Mouse (Mus musculus): ENCODE measurements around the gene Zfp36l2. TPM values are rescaled to one million over a fixed set of nuclear protein-coding genes. Genes with fewer than 3 reads are reported as not detected.

Zfp36l2 gene
- polyA plus RNA-seq, 1 experiment from 2014 or later = 9.6 TPM

GRCm38 (mm10) chr17:84148499-84149484, 39.0 kb downstream of the Zfp36l2 start:
- H3K9ac ChIP-seq (ENCODE audit: low read depth, low read length) = peak overlapping the region; percentile 49; the same call in 1 of the 2 replicates
- no peaks in the 10 kb centered on the region for H3K36me3 ChIP-seq (ENCODE audit: control insufficient read depth, insufficient read depth, low read length)
- H3K4me2 ChIP-seq = peak overlapping the region; percentile 25
- WGBS (ENCODE audit: insufficient replicate concordance) = 23% methylated on average over 11 of the region's 11 CpGs
- H3K27ac ChIP-seq (ENCODE audit: low read depth, low read length) = peak overlapping the region; percentile 81
- H3K9me3 ChIP-seq (replicated peaks; ENCODE audit: control insufficient read depth, low read length) = no peaks in the 10 kb centered on the region
- ATAC-seq (replicated peaks; ENCODE audit: insufficient number of reproducible peaks, low FRiP score, low TSS enrichment) = peak; percentile 65
- H3K4me1 ChIP-seq (ENCODE audit: control insufficient read depth, insufficient read depth, low read length) = peaks cover 62% of the 10 kb centered on the region
- H3K4me3 ChIP-seq (ENCODE audit: low read depth, low read length) = no peak overlapping the region
- H3K27me3 ChIP-seq (ENCODE audit: control insufficient read depth, insufficient read depth, low read length) = no peaks in the 10 kb centered on the region

DNA sequence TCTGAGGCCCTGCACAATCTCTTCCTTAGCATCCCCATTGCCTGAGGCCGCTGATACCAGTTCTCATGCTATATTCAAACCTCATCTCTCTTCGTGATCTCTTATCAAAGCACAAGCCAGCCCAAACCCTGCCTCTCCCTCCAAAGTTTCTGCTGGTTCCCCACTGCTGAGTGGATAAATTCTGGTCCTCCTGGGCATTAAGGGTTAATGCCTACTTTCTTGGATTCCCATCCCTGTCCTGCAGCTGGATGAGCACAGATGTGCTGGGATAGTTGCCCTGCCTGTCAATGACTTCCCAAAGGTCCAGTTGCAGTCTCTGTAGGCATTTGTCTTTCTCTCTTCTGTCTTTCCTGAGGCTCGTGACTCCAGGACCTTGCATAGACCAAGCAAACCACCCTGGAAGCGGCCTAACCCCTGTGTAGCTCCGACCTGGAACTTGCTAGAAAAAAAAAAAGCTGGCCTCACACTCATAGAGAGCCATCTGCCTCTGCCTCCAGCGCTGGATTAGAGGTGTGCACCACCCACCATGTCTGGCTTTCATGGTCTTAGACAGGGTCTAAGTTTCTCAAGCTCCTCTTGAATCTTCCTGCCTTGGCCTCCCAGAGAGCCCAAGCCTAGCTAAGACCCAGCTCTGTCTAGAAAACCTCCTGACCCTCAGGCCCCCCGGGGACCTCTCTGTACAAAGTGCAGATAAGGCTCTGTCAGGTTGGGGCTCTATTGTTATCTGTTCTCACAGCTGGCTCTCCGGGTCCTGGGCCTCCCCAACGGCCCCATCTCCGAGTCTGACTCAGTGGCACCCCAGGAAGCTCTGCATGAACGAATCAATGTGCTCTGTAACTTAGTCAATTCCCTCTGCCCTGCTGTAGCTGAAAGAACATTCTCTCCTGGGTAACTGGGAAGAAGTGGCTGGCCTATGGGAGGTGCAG, 40.3 kb downstream of the Zfp36l2 start:
- H3K9ac ChIP-seq (ENCODE audit: low read depth, low read length) = peak overlapping the region; percentile 54; the same call in 1 of the 2 replicates
- ATAC-seq (replicated peaks; ENCODE audit: insufficient number of reproducible peaks, low FRiP score, low TSS enrichment) = peak; percentile 83
- H3K4me2 ChIP-seq = peak overlapping the region; percentile 36
- peaks cover 61% of the 10 kb centered on the region for H3K4me1 ChIP-seq (ENCODE audit: control insufficient read depth, insufficient read depth, low read length)
- H3K27ac ChIP-seq (ENCODE audit: low read depth, low read length) = peak overlapping the region; percentile 81
- WGBS (ENCODE audit: insufficient replicate concordance) = 45% methylated on average over 11 of the region's 11 CpGs
- no peaks in the 10 kb centered on the region for H3K27me3 ChIP-seq (ENCODE audit: control insufficient read depth, insufficient read depth, low read length)
- H3K36me3 ChIP-seq (ENCODE audit: control insufficient read depth, insufficient read depth, low read length) = no peaks in the 10 kb centered on the region
- no peaks in the 10 kb centered on the region for H3K9me3 ChIP-seq (replicated peaks; ENCODE audit: control insufficient read depth, low read length)
- no peak overlapping the region for H3K4me3 ChIP-seq (ENCODE audit: low read depth, low read length)

DNA sequence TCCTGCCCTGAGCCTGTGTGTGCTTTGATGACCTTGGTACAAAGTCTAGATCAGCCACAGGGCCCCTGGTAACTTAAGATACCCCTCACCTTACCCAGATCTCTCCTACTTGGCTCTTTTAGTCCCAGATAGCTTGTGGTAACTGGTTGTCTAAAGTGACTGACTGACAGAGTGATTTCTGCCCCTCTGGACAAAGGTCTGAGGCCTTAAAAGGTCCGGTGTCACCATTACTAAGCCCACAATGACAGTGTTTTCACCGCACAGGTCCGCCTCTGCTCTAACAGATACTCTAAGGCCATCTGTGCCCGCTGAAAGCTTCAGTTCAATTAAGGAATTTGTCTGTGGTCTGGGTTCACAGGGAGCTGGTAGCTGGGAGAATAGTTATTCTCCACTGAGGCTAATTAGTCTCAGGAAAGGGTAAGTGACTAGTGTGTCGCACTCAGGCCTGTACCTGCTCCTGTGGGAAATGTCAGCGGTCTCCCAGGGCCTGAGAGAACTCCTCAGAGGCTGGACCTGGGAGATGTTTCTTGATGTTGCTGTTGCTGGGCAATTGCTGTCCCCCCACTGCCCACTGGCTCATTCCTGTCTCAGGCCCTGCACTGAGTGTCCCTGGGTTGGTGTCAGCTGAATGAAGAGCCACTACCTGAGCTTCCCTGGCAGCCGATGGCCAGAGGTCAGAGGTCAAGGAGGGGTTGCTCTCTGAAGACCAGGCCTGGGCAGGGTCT, 41.1 kb downstream of the Zfp36l2 start:
- Histone ChIP-seq H3K9me3 (replicated peaks; ENCODE audit: control insufficient read depth, low read length) (no peaks in the 10 kb centered on the region), H3K4me2 (peak overlapping the region; percentile 5; the same call in 1 of the 2 replicates), H3K27me3 (ENCODE audit: control insufficient read depth, insufficient read depth, low read length) (no peaks in the 10 kb centered on the region), H3K9ac (ENCODE audit: low read depth, low read length) (peak overlapping the region; percentile 54), H3K4me3 (ENCODE audit: low read depth, low read length) (no peak overlapping the region), H3K4me1 (ENCODE audit: control insufficient read depth, insufficient read depth, low read length) (peaks cover 56% of the 10 kb centered on the region), H3K27ac (ENCODE audit: low read depth, low read length) (peak overlapping the region; percentile 81), H3K36me3 (ENCODE audit: control insufficient read depth, insufficient read depth, low read length) (no peaks in the 10 kb centered on the region)
- 55% methylated on average over 7 of the region's 7 CpGs for WGBS (ENCODE audit: insufficient replicate concordance)
- no peak for ATAC-seq (replicated peaks; ENCODE audit: insufficient number of reproducible peaks, low FRiP score, low TSS enrichment)

- Histone ChIP-seq H3K4me2 (no peak overlapping the region), H3K9ac (ENCODE audit: low read depth, low read length) (peak overlapping the region; percentile 54), H3K4me3 (ENCODE audit: low read depth, low read length) (no peak overlapping the region), H3K9me3 (replicated peaks; ENCODE audit: control insufficient read depth, low read length) (no peaks in the 10 kb centered on the region), H3K27ac (ENCODE audit: low read depth, low read length) (peak overlapping the region; percentile 81), H3K4me1 (ENCODE audit: control insufficient read depth, insufficient read depth, low read length) (peaks cover 61% of the 10 kb centered on the region), H3K36me3 (ENCODE audit: control insufficient read depth, insufficient read depth, low read length) (no peaks in the 10 kb centered on the region), H3K27me3 (ENCODE audit: control insufficient read depth, insufficient read depth, low read length) (no peaks in the 10 kb centered on the region)
- ATAC-seq (replicated peaks; ENCODE audit: insufficient number of reproducible peaks, low FRiP score, low TSS enrichment) = no peak
- WGBS (ENCODE audit: insufficient replicate concordance) = 13% methylated on average over 10 of the region's 10 CpGs
Measured at GRCm38 (mm10) chr17:84145826-84146287, 41.9 kb downstream of the Zfp36l2 start.

- Histone ChIP-seq H3K9ac (ENCODE audit: low read depth, low read length) (no peak overlapping the region), H3K9me3 (replicated peaks; ENCODE audit: control insufficient read depth, low read length) (no peaks in the 10 kb centered on the region), H3K27ac (ENCODE audit: low read depth, low read length) (peak overlapping the region; percentile 81), H3K4me3 (ENCODE audit: low read depth, low read length) (no peak overlapping the region), H3K4me1 (ENCODE audit: control insufficient read depth, insufficient read depth, low read length) (peaks cover 61% of the 10 kb centered on the region), H3K27me3 (ENCODE audit: control insufficient read depth, insufficient read depth, low read length) (no peaks in the 10 kb centered on the region), H3K36me3 (ENCODE audit: control insufficient read depth, insufficient read depth, low read length) (no peaks in the 10 kb centered on the region), H3K4me2 (no peak overlapping the region)
- WGBS (ENCODE audit: insufficient replicate concordance) = 68% methylated on average over 5 of the region's 5 CpGs
- ATAC-seq (replicated peaks; ENCODE audit: insufficient number of reproducible peaks, low FRiP score, low TSS enrichment) = no peak
Measured at GRCm38 (mm10) chr17:84144762-84145599, 42.8 kb downstream of the Zfp36l2 start.

GRCm38 (mm10) chr17:84144130-84144529, 43.6 kb downstream of the Zfp36l2 start:
- Histone ChIP-seq H3K9ac (ENCODE audit: low read depth, low read length) (no peak overlapping the region), H3K27me3 (ENCODE audit: control insufficient read depth, insufficient read depth, low read length) (no peaks in the 10 kb centered on the region), H3K4me2 (no peak overlapping the region), H3K9me3 (replicated peaks; ENCODE audit: control insufficient read depth, low read length) (no peaks in the 10 kb centered on the region), H3K4me3 (ENCODE audit: low read depth, low read length) (no peak overlapping the region), H3K36me3 (ENCODE audit: control insufficient read depth, insufficient read depth, low read length) (no peaks in the 10 kb centered on the region), H3K4me1 (ENCODE audit: control insufficient read depth, insufficient read depth, low read length) (peaks cover 55% of the 10 kb centered on the region), H3K27ac (ENCODE audit: low read depth, low read length) (no peak overlapping the region)
- no peak for ATAC-seq (replicated peaks; ENCODE audit: insufficient number of reproducible peaks, low FRiP score, low TSS enrichment)
- 89% methylated on average over 3 of the region's 3 CpGs for WGBS (ENCODE audit: insufficient replicate concordance)

DNA sequence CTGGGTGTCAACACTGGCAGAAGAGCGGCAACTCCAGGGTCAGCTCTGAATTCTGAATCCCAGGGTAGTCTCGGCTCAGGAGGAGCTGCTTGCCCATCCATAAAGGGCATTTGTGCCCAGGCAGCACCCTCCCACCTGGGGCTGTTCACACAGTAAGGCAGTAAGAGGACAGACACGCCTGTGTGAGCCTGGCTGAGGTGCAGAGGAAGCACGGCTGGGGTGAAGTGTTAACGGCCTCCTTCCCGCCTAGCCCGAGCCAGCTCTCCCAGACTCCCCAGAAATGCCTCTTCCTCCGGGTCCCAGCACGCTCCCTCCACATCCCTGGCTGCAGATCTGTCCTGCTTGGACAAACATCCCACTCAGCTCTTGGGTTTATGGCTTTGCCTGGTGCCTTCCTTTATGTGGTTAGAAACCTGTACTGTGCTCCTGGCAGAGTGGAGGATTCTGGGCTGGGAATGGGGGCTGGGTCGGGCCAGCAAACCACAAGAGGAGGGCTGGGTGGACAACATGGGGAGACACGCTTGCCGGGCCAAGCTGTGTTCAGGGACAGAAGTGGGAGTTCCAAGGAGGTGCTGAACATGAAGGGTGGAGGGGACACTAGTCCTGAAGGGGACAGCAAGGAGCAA, 44.4 kb downstream of the Zfp36l2 start:
- WGBS (ENCODE audit: insufficient replicate concordance) = 44% methylated on average over 12 of the region's 12 CpGs
- ATAC-seq (replicated peaks; ENCODE audit: insufficient number of reproducible peaks, low FRiP score, low TSS enrichment) = no peak
- Histone ChIP-seq H3K27ac (ENCODE audit: low read depth, low read length) (no peak overlapping the region), H3K4me3 (ENCODE audit: low read depth, low read length) (no peak overlapping the region), H3K4me2 (no peak overlapping the region), H3K36me3 (ENCODE audit: control insufficient read depth, insufficient read depth, low read length) (no peaks in the 10 kb centered on the region), H3K27me3 (ENCODE audit: control insufficient read depth, insufficient read depth, low read length) (no peaks in the 10 kb centered on the region), H3K4me1 (ENCODE audit: control insufficient read depth, insufficient read depth, low read length) (peaks cover 47% of the 10 kb centered on the region), H3K9me3 (replicated peaks; ENCODE audit: control insufficient read depth, low read length) (no peaks in the 10 kb centered on the region), H3K9ac (ENCODE audit: low read depth, low read length) (no peak overlapping the region)
